Mouse (Mus musculus): ENCODE measurements at regions not wholly inside any gene's neighbourhood (a gene's known extent, or its start where the extent isn't known, plus 50 kb on each side); places are given as distances from the start of the nearest gene placed in this dataset.
"Not testable (repeated sequence)": the region's sequence is repeated elsewhere in the genome, so short reads cannot be mapped to it uniquely, and the experiment has no call there.

DNA sequence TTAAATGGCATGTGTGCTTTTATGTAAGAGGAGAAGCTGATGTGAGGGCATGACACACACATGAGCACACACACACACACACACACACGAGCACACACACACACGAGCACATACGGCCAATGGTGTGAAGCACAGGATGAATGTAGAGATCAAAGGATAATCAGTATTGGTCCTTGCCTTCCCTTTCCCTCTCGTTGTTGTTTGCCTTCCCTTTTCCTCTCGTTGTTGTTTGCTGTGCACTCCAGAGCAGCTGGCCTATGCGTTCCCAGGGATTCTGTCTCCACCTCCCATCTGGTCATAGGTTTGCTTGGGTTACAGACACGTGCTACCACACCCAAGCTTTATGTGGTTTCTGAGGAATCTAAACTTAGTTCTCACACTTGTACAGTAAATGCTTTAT is 165.8 kb downstream of the Enc1 start:
- peaks cover 11% of the 10 kb centered on the region; the same call in 1 of the 2 replicates for H3K27me3 ChIP-seq (replicated peaks)
- H3K27ac ChIP-seq: no peak overlapping the region
- H3K9ac ChIP-seq: no peak overlapping the region
- H3K4me2 ChIP-seq: no peak overlapping the region
- WGBS (ENCODE audit: insufficient replicate concordance): 40% methylated on average over 7 of the region's 7 CpGs
- no peak for ATAC-seq
- no peak overlapping the region for H3K4me3 ChIP-seq
- no peaks in the 10 kb centered on the region for H3K9me3 ChIP-seq (replicated peaks)
- H3K4me1 ChIP-seq: 0 out of 2 replicates have a peak, but pooled peaks cover 6% of the 10 kb centered on the region
- H3K36me3 ChIP-seq: no peaks in the 10 kb centered on the region

DNA sequence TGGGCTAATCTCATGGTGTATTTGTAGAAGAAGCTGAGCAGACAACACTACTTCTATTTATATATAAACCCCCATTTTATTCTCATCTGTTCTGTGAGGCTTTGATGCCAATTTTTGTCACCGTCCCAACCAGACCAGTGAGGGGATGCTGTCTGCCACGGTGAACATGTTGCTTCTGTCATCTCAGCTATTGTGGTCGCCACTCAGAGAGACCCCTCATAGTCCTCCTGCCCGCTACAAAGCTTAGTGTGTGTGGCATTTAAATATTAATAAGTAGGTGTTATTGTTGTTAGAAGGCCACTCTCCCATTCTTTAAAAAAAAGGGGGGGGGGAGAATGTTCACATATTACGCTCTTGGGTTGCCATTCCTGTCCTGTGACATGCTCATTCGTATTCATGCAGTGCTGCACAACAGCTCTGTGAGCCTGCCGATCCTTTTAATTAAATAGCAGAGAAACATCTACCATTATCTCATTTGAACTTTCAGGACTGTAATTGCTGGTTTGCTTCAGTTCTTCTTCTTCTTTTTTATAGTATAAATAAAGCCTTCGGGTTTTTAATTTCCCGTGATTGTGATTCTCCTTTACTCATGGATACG is 161.4 kb downstream of the Enc1 start:
- ATAC-seq: no peak
- no peak overlapping the region for H3K4me3 ChIP-seq
- no peak overlapping the region for H3K4me2 ChIP-seq
- no peaks in the 10 kb centered on the region for H3K9me3 ChIP-seq (replicated peaks)
- no peak overlapping the region for H3K9ac ChIP-seq
- H3K36me3 ChIP-seq: no peaks in the 10 kb centered on the region
- 75% methylated on average over 10 of the region's 10 CpGs for whole genome bisulfite sequencing (ENCODE audit: insufficient replicate concordance)
- H3K27ac ChIP-seq: no peak overlapping the region
- H3K27me3 ChIP-seq (replicated peaks): 0 out of 2 replicates have a peak, but pooled peaks cover 3% of the 10 kb centered on the region
- H3K4me1 ChIP-seq: no peaks in the 10 kb centered on the region

DNA sequence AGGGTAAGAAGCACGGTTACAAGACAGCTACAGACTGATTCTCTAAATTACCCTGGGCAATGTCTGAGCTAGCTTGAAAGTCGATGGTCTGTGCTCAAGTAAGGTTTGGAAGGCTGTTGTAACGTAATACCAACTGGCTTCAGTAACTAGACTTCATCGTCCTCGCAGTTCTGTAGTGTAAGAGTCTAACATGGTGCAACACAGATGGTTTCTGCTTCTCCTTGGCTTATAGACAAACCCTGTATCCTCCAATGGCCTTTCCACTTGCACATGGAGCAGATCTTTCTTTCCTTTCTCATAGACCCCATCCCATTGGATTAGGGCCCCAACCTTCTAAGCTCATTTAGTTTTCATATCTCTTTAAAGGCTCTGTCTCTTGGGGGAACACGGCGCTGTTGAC is 160.7 kb downstream of the Enc1 start:
- WGBS (ENCODE audit: insufficient replicate concordance): 71% methylated on average over 7 of the region's 7 CpGs
- no peak overlapping the region for H3K4me2 ChIP-seq
- no peaks in the 10 kb centered on the region for H3K36me3 ChIP-seq
- no peak for ATAC-seq
- H3K4me3 ChIP-seq: no peak overlapping the region
- no peaks in the 10 kb centered on the region for H3K9me3 ChIP-seq (replicated peaks)
- H3K9ac ChIP-seq: no peak overlapping the region
- no peaks in the 10 kb centered on the region for H3K4me1 ChIP-seq
- no peak overlapping the region for H3K27ac ChIP-seq
- H3K27me3 ChIP-seq (replicated peaks): 0 out of 2 replicates have a peak, but pooled peaks cover 3% of the 10 kb centered on the region

DNA sequence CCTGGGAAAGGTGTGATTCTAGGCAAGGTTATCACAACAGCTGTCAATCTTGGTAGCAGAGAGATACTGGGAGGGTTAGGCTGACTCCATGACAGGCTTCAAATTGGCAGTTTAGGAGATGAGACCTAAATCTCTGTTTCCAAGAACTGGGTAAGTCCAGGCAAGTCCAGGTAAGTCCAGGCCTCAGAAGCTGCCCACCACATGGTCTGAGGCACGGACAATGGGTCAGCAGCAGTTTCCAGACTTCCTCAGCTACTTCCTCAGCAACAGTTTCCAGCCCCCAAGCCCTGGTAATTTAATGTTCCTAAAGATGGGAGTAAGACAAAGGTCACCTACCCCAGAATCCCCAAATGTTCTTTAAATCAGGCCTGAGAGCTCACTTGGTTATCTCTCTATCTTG is 157.1 kb downstream of the Enc1 start:
- WGBS (ENCODE audit: insufficient replicate concordance): 40% methylated on average over 1 of the region's 1 CpGs
- no peak overlapping the region for H3K4me2 ChIP-seq
- no peak for ATAC-seq
- H3K4me3 ChIP-seq: no peak overlapping the region
- H3K4me1 ChIP-seq: no peaks in the 10 kb centered on the region
- no peaks in the 10 kb centered on the region for H3K9me3 ChIP-seq (replicated peaks)
- no peak overlapping the region for H3K27ac ChIP-seq
- peaks cover 6% of the 10 kb centered on the region for H3K27me3 ChIP-seq (replicated peaks)
- no peaks in the 10 kb centered on the region for H3K36me3 ChIP-seq
- H3K9ac ChIP-seq: no peak overlapping the region

DNA sequence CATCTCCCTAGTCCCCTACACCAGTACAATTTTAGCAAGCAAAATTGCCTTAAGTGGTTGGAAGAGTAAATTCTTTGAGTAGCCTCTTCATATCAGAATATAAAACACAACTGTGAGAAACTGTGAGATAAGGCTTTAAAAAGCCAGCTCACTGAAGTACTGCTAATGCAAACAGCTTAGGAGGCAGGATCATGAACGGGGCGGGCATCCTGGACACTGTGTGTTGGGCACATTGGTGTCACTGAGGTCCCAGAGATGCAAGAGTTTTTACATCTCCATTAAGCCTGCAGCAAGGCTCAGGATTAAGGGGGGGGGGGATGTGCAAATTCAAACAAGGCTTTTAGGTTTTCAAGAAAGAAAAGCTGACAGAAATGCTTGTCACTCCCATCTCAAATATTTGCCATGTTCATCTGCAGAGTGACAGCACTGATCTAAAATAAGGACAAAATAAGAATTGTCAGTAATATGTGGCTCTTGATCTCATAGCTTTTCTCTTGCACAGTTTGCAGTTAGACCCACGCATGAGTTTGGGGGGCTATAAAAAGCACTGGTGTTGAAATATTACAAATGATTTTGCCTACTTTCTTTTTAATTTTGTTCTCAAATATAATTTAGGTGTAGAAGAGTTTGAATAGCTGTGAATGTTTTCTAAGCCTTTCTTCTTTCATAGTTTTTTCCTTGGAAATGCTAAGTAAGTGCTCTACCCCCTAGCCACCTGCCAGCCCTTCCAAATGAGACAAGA is 156.2 kb downstream of the Enc1 start:
- Histone ChIP-seq H3K9ac (no peak overlapping the region), H3K4me3 (no peak overlapping the region), H3K36me3 (no peaks in the 10 kb centered on the region), H3K27ac (no peak overlapping the region), H3K9me3 (replicated peaks) (no peaks in the 10 kb centered on the region), H3K4me1 (no peaks in the 10 kb centered on the region), H3K4me2 (no peak overlapping the region), H3K27me3 (replicated peaks) (peaks cover 6% of the 10 kb centered on the region)
- WGBS (ENCODE audit: insufficient replicate concordance): 64% methylated on average over 3 of the region's 3 CpGs
- no peak for ATAC-seq

DNA sequence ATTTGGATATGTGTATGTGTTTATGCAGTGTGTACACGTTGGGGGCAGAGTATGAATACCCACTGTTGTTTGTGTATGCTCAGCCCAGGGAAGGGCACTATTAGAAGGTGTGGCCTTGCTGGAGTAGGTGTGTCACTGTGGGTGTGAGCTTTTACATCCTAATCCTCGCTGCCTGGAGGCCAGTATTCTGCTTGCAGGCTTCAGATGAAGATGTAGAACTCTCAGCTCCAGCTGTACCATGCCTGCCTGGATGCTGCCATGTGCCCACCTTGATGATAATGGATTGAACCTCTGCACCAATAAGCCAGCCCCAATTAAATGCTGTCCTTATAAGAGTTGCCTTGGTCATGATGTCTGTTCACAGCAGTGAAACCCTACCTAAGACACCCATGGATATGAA is 155.4 kb downstream of the Enc1 start:
- not testable (repeated sequence) for H3K36me3 ChIP-seq; H3K4me2 ChIP-seq; H3K9ac ChIP-seq; ATAC-seq; H3K27me3 ChIP-seq (replicated peaks); H3K4me1 ChIP-seq; H3K9me3 ChIP-seq (replicated peaks); H3K4me3 ChIP-seq; H3K27ac ChIP-seq
- WGBS (ENCODE audit: insufficient replicate concordance): 47% methylated on average over 2 of the region's 2 CpGs

DNA sequence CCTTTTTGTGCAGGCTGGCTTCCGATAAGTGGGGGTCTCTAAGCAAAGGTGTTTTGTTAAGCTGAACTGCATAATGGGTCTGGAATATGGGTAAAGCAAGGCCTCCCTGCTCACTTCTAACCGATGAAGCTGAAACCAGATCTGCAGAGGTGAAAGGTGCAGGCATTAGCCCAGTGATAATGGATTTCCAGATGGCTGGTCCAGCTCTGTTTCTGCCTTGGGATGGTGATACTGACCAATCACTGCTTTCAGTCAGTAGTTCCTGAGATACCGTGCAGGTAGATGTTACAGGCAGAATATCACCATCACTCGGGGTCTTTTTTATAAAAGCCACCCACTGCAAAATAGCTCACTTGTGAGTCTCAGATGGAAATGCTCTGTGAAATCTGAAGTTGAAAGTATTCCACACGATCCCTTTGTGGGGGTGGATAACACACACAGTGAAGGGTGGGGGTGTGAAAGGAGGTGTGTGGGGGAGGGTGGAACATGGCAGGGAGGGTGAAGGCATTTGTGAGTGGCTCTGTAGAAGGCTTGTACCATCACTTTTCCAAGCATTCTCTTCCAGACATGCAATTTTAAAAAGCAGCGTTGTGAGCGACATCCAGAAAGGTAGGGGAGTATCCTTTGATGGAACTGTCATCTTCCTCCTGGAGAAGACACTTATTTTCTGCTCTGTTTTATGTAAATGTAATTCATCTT is 154.0 kb downstream of the Enc1 start:
- H3K27ac ChIP-seq: no peak overlapping the region
- peaks cover 6% of the 10 kb centered on the region for H3K27me3 ChIP-seq (replicated peaks)
- no peaks in the 10 kb centered on the region for H3K9me3 ChIP-seq (replicated peaks)
- no peak overlapping the region for H3K4me3 ChIP-seq
- 68% methylated on average over 7 of the region's 7 CpGs for WGBS (ENCODE audit: insufficient replicate concordance)
- H3K4me1 ChIP-seq: no peaks in the 10 kb centered on the region
- no peak overlapping the region for H3K9ac ChIP-seq
- no peaks in the 10 kb centered on the region for H3K36me3 ChIP-seq
- no peak for ATAC-seq
- H3K4me2 ChIP-seq: no peak overlapping the region

DNA sequence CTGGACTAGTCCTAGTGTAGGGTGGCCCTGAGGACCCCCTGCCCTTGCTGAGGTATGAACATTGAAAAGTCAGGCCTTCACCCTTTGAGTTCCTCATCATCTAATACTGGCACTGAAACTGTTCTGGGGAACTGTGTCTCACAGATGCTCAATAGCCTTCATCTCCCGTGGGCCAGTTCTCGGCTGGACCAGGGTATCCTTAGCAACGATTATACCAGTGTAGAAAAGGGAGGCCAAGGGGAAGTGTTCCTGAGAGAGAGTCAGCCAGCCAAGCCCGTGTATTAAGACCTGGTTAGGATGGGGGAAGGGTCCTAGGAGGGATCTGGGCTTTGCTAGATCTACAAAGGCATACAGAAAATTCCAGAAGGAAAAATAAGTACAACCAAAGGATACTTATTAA is 153.2 kb downstream of the Enc1 start:
- no peak overlapping the region for H3K4me2 ChIP-seq
- no peak overlapping the region for H3K9ac ChIP-seq
- no peaks in the 10 kb centered on the region for H3K36me3 ChIP-seq
- ATAC-seq: no peak
- no peaks in the 10 kb centered on the region for H3K9me3 ChIP-seq (replicated peaks)
- H3K4me3 ChIP-seq: no peak overlapping the region
- H3K27ac ChIP-seq: no peak overlapping the region
- WGBS (ENCODE audit: insufficient replicate concordance): 61% methylated on average over 4 of the region's 4 CpGs
- peaks cover 6% of the 10 kb centered on the region for H3K27me3 ChIP-seq (replicated peaks)
- H3K4me1 ChIP-seq: no peaks in the 10 kb centered on the region

DNA sequence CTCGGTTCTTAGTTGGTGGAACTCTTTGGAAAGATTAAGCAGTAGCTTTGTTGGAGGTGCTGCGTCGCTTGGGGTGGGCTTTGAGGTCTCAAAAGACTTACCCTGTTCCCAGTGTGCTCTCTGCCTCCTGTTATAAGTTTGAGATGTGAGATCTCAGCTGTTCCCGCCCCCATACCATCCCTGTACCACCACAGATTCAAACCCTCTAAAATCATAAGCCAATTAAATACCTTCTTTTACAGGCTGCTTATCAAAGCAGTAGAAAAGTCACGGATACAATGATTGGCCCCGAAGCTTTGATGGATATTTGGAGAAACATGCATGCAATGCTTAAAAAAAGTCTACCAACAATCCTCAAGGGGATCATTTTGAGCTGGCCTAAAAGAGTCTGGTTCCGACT is 152.6 kb downstream of the Enc1 start:
- Histone ChIP-seq H3K27me3 (replicated peaks) (peaks cover 6% of the 10 kb centered on the region), H3K9me3 (replicated peaks) (no peaks in the 10 kb centered on the region), H3K4me2 (no peak overlapping the region), H3K27ac (no peak overlapping the region), H3K4me1 (no peaks in the 10 kb centered on the region), H3K9ac (no peak overlapping the region), H3K36me3 (no peaks in the 10 kb centered on the region), H3K4me3 (no peak overlapping the region)
- ATAC-seq: no peak
- WGBS (ENCODE audit: insufficient replicate concordance): 71% methylated on average over 7 of the region's 7 CpGs

DNA sequence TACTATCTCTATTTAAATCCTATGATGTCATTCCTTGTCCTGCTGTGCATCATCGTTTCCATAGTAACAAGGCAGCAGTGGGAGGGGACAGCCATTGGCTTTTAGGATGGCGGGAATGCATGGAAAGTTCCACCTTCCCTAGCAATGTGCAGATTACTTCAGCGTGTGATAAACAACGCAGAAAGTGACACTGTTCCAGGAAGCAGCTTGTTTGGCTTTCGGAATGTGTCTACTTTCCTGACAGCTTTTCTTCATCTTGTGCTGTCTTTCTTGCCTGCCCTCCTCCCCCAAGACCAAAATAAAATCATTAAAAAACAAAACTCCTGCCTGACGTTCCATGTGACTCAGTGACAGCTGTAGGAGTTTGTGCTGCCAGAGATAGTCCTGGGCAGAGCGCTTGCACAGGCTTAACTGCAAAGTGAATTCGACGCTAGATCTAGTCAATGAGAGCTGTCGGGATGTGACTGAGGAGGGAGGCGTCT is 149.6 kb downstream of the Enc1 start:
- Histone ChIP-seq H3K4me3 (no peak overlapping the region), H3K9ac (no peak overlapping the region), H3K4me1 (0 out of 2 replicates have a peak, but pooled peaks cover 2% of the 10 kb centered on the region), H3K27ac (no peak overlapping the region), H3K4me2 (no peak overlapping the region), H3K36me3 (no peaks in the 10 kb centered on the region), H3K9me3 (replicated peaks) (no peaks in the 10 kb centered on the region), H3K27me3 (replicated peaks) (peaks cover 6% of the 10 kb centered on the region)
- no peak for ATAC-seq
- WGBS (ENCODE audit: insufficient replicate concordance): 38% methylated on average over 11 of the region's 11 CpGs

DNA sequence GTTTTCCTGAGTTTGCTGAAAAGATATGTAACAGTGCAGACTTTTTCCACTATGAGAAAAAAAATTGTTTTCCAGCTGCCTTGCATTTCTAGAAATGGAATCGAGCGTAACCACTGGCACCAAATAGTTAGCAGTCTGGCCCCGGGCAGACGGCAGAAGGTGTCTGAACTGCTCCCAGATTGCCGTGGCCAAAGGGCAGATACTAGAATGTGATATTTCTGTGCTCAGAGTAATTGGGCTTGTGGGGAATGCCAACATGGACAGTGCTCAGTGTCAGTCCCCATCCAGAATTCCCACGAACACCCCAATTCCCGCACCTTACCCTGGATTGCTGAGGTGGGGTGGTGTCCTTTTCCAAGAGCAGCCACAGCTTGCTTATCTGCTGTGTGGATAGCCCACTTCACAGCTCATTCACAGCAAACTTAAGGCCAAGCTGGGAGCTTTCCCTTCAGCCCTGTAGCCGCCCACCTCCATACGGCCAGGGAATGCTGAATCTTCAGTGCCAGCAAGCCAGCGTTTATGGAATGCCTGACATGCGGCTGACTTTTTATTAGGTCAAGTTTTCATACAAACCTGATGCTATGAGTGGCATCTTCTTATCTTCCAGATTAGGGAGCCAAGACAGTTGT is 148.1 kb downstream of the Enc1 start:
- Histone ChIP-seq H3K9ac (no peak overlapping the region), H3K4me3 (no peak overlapping the region), H3K4me2 (no peak overlapping the region), H3K4me1 (0 out of 2 replicates have a peak, but pooled peaks cover 4% of the 10 kb centered on the region), H3K9me3 (replicated peaks) (no peaks in the 10 kb centered on the region), H3K27me3 (replicated peaks) (peaks cover 11% of the 10 kb centered on the region), H3K36me3 (no peaks in the 10 kb centered on the region), H3K27ac (no peak overlapping the region)
- 65% methylated on average over 11 of the region's 11 CpGs for WGBS (ENCODE audit: insufficient replicate concordance)
- ATAC-seq: no peak

DNA sequence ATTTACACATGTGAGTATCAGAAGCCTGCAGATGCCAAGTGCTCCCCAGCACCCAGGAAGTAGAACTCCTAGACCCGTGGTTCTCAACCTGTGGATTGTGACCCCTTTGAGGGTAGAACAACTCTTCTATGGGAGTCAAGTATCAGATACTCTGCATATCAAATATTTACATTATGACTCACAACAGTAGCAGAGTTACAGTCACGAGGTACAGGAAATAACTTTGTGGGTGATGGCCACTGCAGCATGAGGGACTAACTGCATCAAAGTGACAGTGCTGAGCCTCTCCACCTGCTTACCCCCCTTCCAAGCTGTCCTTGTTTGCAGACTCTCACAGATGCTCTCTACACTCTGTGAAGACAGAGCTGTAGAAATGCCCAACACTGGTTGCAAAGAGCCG is 145.6 kb downstream of the Enc1 start:
- no peak for ATAC-seq
- H3K36me3 ChIP-seq: no peaks in the 10 kb centered on the region
- H3K27ac ChIP-seq: no peak overlapping the region
- 0 out of 2 replicates have a peak, but pooled peaks cover 4% of the 10 kb centered on the region for H3K4me1 ChIP-seq
- H3K9ac ChIP-seq: no peak overlapping the region
- H3K4me2 ChIP-seq: no peak overlapping the region
- 34% methylated on average over 3 of the region's 3 CpGs for WGBS (ENCODE audit: insufficient replicate concordance)
- peaks cover 17% of the 10 kb centered on the region for H3K27me3 ChIP-seq (replicated peaks)
- no peaks in the 10 kb centered on the region for H3K9me3 ChIP-seq (replicated peaks)
- H3K4me3 ChIP-seq: no peak overlapping the region

All from liver, embryonic 12.5 days (tissue).